Mouse (Mus musculus) CH12.LX (cell line): ENCODE data around the gene Patj.

Experiments used
- CTCF ChIP-seq, 2 experiments: IDR thresholded peaks in 1 of 2; conservative IDR thresholded peaks in 1 of 2; 2 replicates each; pipeline ENCODE4 v1.5.1; 2011 to 2012; ENCODE audit warnings: low read depth in 2 of 2, low read length in 2 of 2, improper control_type of control experiment in 1 of 2, inconsistent platforms in 1 of 2, mild to moderate bottlenecking in 1 of 2, moderate library complexity in 1 of 2
- POLR2AphosphoS2 ChIP-seq: IDR thresholded peaks from 2 replicates; pipeline ENCODE4 v1.6.1; 2011; ENCODE audit warnings: low read depth, low read length, improper control_type of control experiment
- USF1 ChIP-seq: IDR thresholded peaks from 2 replicates; pipeline ENCODE4 v1.6.1; 2014; ENCODE audit warnings: low read depth, mild to moderate bottlenecking, inconsistent platforms, low read length, improper control_type of control experiment

DNA sequence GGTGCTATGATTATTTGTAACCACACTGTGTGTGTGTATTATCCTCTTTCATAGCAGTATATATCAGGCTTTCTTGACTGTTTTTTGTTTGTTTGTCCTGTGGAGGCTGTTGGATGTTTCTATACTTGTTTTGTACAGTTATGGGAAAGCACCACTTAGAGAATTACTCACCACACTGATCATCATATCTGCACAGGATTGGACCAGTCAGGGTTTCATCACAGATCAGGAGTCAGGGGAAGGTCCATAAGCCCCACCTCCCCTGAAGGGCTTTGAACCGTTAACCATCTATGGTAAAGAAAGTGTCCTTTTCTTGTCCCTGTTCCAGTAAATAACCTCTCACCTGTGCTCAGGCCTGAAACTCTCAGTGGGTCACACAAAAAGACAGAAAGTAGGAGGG lies 226.6 kb downstream of the Patj start:
- no peak for TF ChIP-seq CTCF (conservative IDR thresholded peaks at IDR 0.05 in 1 of 2, IDR thresholded peaks at IDR 0.05 in 1 of 2; ENCODE audit: low read depth in 2 of 2, low read length in 2 of 2)
- TF ChIP-seq USF1 = no peak
- TF ChIP-seq POLR2AphosphoS2 = no peak
